Mouse (Mus musculus) MEL (cell line): ENCODE results near the gene Gdf5.

Source experiments
- CTCF ChIP-seq, 3 experiments: IDR thresholded peaks in 2 of 3; conservative IDR thresholded peaks in 1 of 3; 2 replicates each; pipeline ENCODE4 v1.5.1; 2011 to 2012; ENCODE audit warnings: low read length in 3 of 3, low read depth in 2 of 3, mild to moderate bottlenecking in 2 of 3, improper control_type of control experiment in 1 of 3, inconsistent platforms in 1 of 3, mixed read lengths in 1 of 3, moderate library complexity in 1 of 3; ENCODE audit not compliant: control insufficient read depth in 1 of 3, insufficient read depth in 1 of 3, poor library complexity in 1 of 3, severe bottlenecking in 1 of 3
- ETS1 ChIP-seq: IDR thresholded peaks from 2 replicates; pipeline ENCODE4 v1.6.1; 2012; ENCODE audit warnings: low read depth, mild to moderate bottlenecking, inconsistent platforms, low read length, improper control_type of control experiment, moderate library complexity
- JUND ChIP-seq: IDR thresholded peaks from 2 replicates; pipeline ENCODE4 v1.6.1; 2011; ENCODE audit warnings: low read depth, mild to moderate bottlenecking, improper control_type of control experiment, low read length
- NELFE ChIP-seq: IDR thresholded peaks from 2 replicates; pipeline ENCODE4 v1.6.1; 2011; ENCODE audit warnings: low read depth, low read length, improper control_type of control experiment
- POLR2A ChIP-seq, 2 experiments: IDR thresholded peaks; 2 replicates each; pipeline ENCODE4 v1.6.1; 2011 to 2012; ENCODE audit warnings: low read length in 2 of 2, mild to moderate bottlenecking in 2 of 2, control low read depth in 1 of 2, improper control_type of control experiment in 1 of 2, low read depth in 1 of 2, moderate library complexity in 1 of 2; ENCODE audit not compliant: control insufficient read depth in 1 of 2, insufficient read depth in 1 of 2, poor library complexity in 1 of 2
- POLR2AphosphoS2 ChIP-seq: IDR thresholded peaks from 2 replicates; pipeline ENCODE4 v1.6.1; 2011; ENCODE audit warnings: low read length, improper control_type of control experiment
- SIN3A ChIP-seq: IDR thresholded peaks from 2 replicates; pipeline ENCODE4 v1.6.1; 2012; ENCODE audit warnings: low read length, improper control_type of control experiment, inconsistent platforms
- TCF12 ChIP-seq: IDR thresholded peaks from 2 replicates; pipeline ENCODE4 v1.6.1; 2014; ENCODE audit warnings: low read depth, mild to moderate bottlenecking, inconsistent platforms, low read length, improper control_type of control experiment, moderate library complexity
- ZNF384 ChIP-seq: IDR thresholded peaks from 2 replicates; pipeline ENCODE4 v1.6.1; 2012; ENCODE audit warnings: low read depth, mild to moderate bottlenecking, inconsistent platforms, low read length, improper control_type of control experiment

DNA sequence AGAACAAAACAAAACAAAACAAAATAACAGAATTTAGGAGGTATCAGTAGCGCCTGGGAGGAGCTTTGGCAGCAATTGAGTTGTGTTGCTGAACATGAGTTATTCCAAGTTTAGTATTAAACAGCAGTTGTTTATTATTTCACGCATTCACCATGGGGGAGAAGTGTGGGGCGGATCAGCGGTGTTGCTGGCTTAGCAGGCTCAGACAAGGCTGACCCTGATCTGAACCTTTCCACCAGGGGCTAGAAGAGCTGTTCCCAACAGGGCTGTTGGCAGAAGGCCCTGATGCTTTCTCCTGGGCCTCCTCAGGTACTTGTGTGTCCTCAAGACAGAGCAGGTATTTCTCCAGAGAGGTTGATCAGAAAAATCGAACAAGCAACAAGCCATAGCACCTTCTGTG, 14.8 kb upstream of the Gdf5 start:
- TF ChIP-seq POLR2AphosphoS2: no peak
- TF ChIP-seq NELFE: no peak
- TF ChIP-seq CTCF (IDR thresholded peaks at IDR 0.05 in 2 of 3, conservative IDR thresholded peaks at IDR 0.05 in 1 of 3; ENCODE audit: control insufficient read depth in 1 of 3, insufficient read depth in 1 of 3, low read depth in 2 of 3, low read length in 3 of 3, poor library complexity in 1 of 3, severe bottlenecking in 1 of 3): no peak
- no peak for TF ChIP-seq TCF12
- no peak for TF ChIP-seq POLR2A (IDR thresholded peaks at IDR 0.05; ENCODE audit: control insufficient read depth in 1 of 2, insufficient read depth in 1 of 2, low read depth in 1 of 2, low read length in 2 of 2, poor library complexity in 1 of 2)
- no peak for TF ChIP-seq JUND
- TF ChIP-seq ETS1: no peak
- no peak for TF ChIP-seq ZNF384
- no peak for TF ChIP-seq SIN3A
